Mouse (Mus musculus): ENCODE results near the gene Zfp654. TPM values are rescaled to one million over a fixed set of nuclear protein-coding genes. Genes with fewer than 3 reads are reported as not detected.
A peak's percentile ranks its signal among the peaks of the same experiment; 100 is the strongest.

The Zfp654 gene
- total and polyA plus RNA-seq, 2 experiments from 2014 or later, result 3.3 to 8.9 TPM

- H3K36me3 ChIP-seq (replicated peaks; ENCODE audit: control insufficient read depth, insufficient read depth, low read length), result no peaks in the 10 kb centered on the region
- DNase-seq (ENCODE audit: low spot score) (no peak), ATAC-seq (ENCODE audit: insufficient read depth, low read depth) (no peak)
- H3K27me3 ChIP-seq (ENCODE audit: control insufficient read depth, insufficient read depth, low read length), result no peaks in the 10 kb centered on the region
- no peaks in the 10 kb centered on the region for H3K4me1 ChIP-seq (ENCODE audit: control insufficient read depth, insufficient read depth)
- H3K9ac ChIP-seq (replicated peaks; ENCODE audit: low read depth, low read length), result no peak overlapping the region
- 88% methylated on average over 2 of the region's 2 CpGs for WGBS
- H3K27ac ChIP-seq (ENCODE audit: low read depth), result no peak overlapping the region
- H3K9me3 ChIP-seq (replicated peaks; ENCODE audit: control insufficient read depth, low read length), result no peaks in the 10 kb centered on the region
- no peak overlapping the region for H3K4me3 ChIP-seq (ENCODE audit: low read depth, low read length)
- TF ChIP-seq CTCF (IDR thresholded peaks at IDR 0.05; ENCODE audit: low read depth), result no peak
- TF ChIP-seq EP300 (IDR thresholded peaks at IDR 0.05; ENCODE audit: low read depth), result no peak
- no peak overlapping the region for H3K4me2 ChIP-seq (ENCODE audit: low read depth, low read length)
These were observed 56.6 kb downstream of the Zfp654 start for GRCm38 (mm10) chr16:64794802-64795201.

DNA sequence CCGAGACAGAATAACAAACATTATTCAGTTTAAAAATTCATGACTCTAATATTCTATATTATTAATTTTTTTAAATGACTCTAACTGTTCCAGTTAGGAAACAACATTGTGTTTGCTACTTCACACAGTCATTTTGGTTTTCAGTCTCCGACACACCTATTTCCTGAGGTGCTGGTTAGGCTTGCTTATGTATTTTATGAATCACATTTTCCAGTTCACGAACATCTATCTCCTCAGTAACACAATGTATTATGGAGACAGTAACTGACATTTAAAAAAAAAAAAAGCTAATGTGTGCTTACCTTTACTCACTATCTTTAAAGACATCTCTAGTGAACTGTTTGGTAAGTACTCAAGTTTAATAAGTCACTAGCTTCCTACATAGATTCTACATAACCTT lies 61.7 kb downstream of the Zfp654 start:
- Histone ChIP-seq H3K4me1 (ENCODE audit: control insufficient read depth, insufficient read depth) (no peaks in the 10 kb centered on the region), H3K36me3 (replicated peaks; ENCODE audit: control insufficient read depth, insufficient read depth, low read length) (peaks cover 31% of the 10 kb centered on the region), H3K9ac (replicated peaks; ENCODE audit: low read depth, low read length) (no peak overlapping the region), H3K27me3 (ENCODE audit: control insufficient read depth, insufficient read depth, low read length) (no peaks in the 10 kb centered on the region), H3K4me2 (ENCODE audit: low read depth, low read length) (no peak overlapping the region), H3K9me3 (replicated peaks; ENCODE audit: control insufficient read depth, low read length) (no peaks in the 10 kb centered on the region), H3K27ac (ENCODE audit: low read depth) (no peak overlapping the region), H3K4me3 (ENCODE audit: low read depth, low read length) (no peak overlapping the region)
- ATAC-seq (ENCODE audit: insufficient read depth, low read depth) (no peak), DNase-seq (ENCODE audit: low spot score) (no peak)
- TF ChIP-seq CTCF (IDR thresholded peaks at IDR 0.05; ENCODE audit: low read depth) (no peak), EP300 (IDR thresholded peaks at IDR 0.05; ENCODE audit: low read depth) (no peak)
- 91% methylated on average over 3 of the region's 3 CpGs for WGBS

DNA sequence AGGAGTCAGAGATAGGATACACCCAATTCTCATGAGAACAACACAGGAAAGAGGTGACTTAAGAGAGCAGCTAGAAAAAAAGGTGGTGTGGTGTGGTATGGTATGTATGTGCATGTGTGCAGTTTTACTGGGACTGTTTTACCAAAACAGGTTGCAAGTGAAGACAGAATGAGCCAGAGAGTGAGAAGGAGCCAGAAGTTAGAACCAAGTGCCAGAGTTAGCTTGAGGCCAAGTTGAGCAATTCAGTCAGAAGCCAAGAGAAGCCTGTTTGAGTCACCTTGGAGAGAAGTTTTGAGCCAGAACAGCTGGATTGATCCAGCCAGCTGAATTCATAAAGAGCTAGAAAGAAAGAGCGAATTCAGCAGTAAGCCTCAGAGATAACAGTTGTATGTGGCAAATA lies 75.9 kb downstream of the Zfp654 start:
- WGBS, result 73% methylated on average over 1 of the region's 1 CpGs
- Histone ChIP-seq H3K4me1 (ENCODE audit: control insufficient read depth, insufficient read depth) (no peaks in the 10 kb centered on the region), H3K36me3 (replicated peaks; ENCODE audit: control insufficient read depth, insufficient read depth, low read length) (no peaks in the 10 kb centered on the region), H3K27ac (ENCODE audit: low read depth) (no peak overlapping the region), H3K4me3 (ENCODE audit: low read depth, low read length) (no peak overlapping the region), H3K4me2 (ENCODE audit: low read depth, low read length) (no peak overlapping the region), H3K9ac (replicated peaks; ENCODE audit: low read depth, low read length) (no peak overlapping the region), H3K9me3 (replicated peaks; ENCODE audit: control insufficient read depth, low read length) (no peaks in the 10 kb centered on the region), H3K27me3 (ENCODE audit: control insufficient read depth, insufficient read depth, low read length) (no peaks in the 10 kb centered on the region)
- no peak for TF ChIP-seq CTCF (IDR thresholded peaks at IDR 0.05; ENCODE audit: low read depth)
- TF ChIP-seq EP300 (IDR thresholded peaks at IDR 0.05; ENCODE audit: low read depth), result no peak
- ATAC-seq (ENCODE audit: insufficient read depth, low read depth), result no peak
- DNase-seq (ENCODE audit: low spot score), result no peak

DNA sequence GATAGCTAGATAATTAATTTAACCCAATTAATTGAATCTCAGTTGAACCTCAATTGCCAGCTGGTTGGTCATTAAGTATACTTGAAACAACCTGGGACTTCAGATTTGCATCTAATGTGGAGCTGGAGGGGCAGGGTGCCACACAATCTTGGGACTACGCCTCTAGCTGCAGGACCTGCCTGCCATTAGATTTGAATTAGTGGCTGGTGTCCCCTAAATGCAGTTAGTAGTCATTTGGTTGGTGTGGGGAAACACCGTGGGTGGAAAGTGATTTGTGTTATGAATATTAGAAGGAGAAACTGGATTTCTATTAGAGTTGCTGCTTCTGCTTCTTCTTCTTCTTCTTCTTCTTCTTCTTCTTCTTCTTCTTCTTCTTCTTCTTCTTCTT lies 80.0 kb downstream of the Zfp654 start:
- TF ChIP-seq CTCF (IDR thresholded peaks at IDR 0.05; ENCODE audit: low read depth) (no peak), EP300 (IDR thresholded peaks at IDR 0.05; ENCODE audit: low read depth) (no peak)
- no peaks in the 10 kb centered on the region for H3K9me3 ChIP-seq (replicated peaks; ENCODE audit: control insufficient read depth, low read length)
- H3K36me3 ChIP-seq (replicated peaks; ENCODE audit: control insufficient read depth, insufficient read depth, low read length), result peaks cover 8% of the 10 kb centered on the region; the same call in 1 of the 2 replicates
- H3K9ac ChIP-seq (replicated peaks; ENCODE audit: low read depth, low read length), result peak overlapping the region; percentile 94; the same call in 1 of the 2 replicates
- peak overlapping the region; percentile 89 for H3K4me3 ChIP-seq (ENCODE audit: low read depth, low read length)
- H3K4me1 ChIP-seq (ENCODE audit: control insufficient read depth, insufficient read depth), result peaks cover 6% of the 10 kb centered on the region; the same call in 1 of the 2 replicates
- 88% methylated on average over 2 of the region's 2 CpGs for WGBS
- no peak for ATAC-seq (ENCODE audit: insufficient read depth, low read depth)
- no peak for DNase-seq (ENCODE audit: low spot score)
- H3K4me2 ChIP-seq (ENCODE audit: low read depth, low read length), result peak overlapping the region; percentile 67
- H3K27ac ChIP-seq (ENCODE audit: low read depth), result peak overlapping the region; percentile 92; the same call in 1 of the 2 replicates
- no peaks in the 10 kb centered on the region for H3K27me3 ChIP-seq (ENCODE audit: control insufficient read depth, insufficient read depth, low read length)

DNA sequence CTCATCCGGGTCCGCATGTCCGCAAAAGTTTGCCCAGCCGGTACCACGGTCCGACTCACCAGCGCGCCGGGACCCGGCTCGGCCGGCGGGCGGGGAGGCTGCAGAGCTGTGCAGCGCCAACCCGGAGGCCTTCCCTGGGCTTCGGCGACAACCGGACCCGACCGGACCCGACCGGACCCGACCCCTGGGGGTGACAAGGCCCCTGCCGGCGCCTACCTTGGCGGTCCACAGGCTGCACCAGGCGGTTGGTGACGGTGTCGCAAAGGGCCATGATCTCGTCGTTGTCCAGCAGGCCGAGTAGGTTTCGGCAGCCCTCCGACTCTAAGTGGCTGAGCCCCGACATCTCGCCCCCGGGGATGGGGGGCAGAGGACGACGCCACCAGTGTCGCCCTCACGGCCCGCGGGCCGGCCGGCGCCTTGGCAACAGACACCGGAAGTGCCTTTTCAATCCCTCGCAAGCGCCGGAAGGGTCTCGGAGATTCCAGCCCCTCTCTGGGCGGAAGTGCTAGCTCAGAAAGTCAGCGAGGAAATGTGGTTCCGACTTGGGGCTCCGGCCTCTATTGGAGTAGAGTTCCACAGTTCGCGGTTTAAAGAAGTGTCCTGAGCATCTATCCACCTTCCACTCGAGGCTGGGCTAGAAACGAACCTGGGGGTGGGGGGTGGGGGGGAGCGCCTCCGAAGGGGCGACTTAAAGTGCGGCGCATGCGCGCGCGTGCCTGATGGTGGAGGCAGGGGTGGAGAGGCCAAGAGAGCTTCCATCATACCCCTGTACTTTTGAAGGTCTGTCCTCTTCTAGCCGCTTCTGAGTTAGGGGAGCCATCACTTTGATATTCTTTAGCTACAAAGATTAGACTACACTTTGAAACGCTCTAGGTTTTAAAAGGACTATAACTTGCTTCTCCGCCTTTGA lies 80.7 kb downstream of the Zfp654 start, which contains the start of gene 4930453N24Rik:
4930453N24Rik (minus strand) TSS at position 641 of the 910 bp plus-strand sequence.
- Histone ChIP-seq H3K9ac (replicated peaks; ENCODE audit: low read depth, low read length) (peak within 1 kb of the TSS; percentile 94), H3K4me2 (ENCODE audit: low read depth, low read length) (peak within 1 kb of the TSS; percentile 67), H3K27ac (ENCODE audit: low read depth) (peak within 1 kb of the TSS; percentile 92), H3K4me3 (ENCODE audit: low read depth, low read length) (peak within 1 kb of the TSS; percentile 89), H3K4me1 (ENCODE audit: control insufficient read depth, insufficient read depth) (peaks cover 6% of the 10 kb centered on the region; the same call in 1 of the 2 replicates), H3K36me3 (replicated peaks; ENCODE audit: control insufficient read depth, insufficient read depth, low read length) (peaks cover 8% of the 10 kb centered on the region; the same call in 1 of the 2 replicates), H3K9me3 (replicated peaks; ENCODE audit: control insufficient read depth, low read length) (no peaks in the 10 kb centered on the region), H3K27me3 (ENCODE audit: control insufficient read depth, insufficient read depth, low read length) (no peaks in the 10 kb centered on the region)
- ATAC-seq (ENCODE audit: insufficient read depth, low read depth) (peak; percentile 95), DNase-seq (ENCODE audit: low spot score) (peak; percentile 83)
- no peak for TF ChIP-seq CTCF (IDR thresholded peaks at IDR 0.05; ENCODE audit: low read depth)
- peak; percentile 30; the same call in 1 of the 2 replicates for TF ChIP-seq EP300 (IDR thresholded peaks at IDR 0.05; ENCODE audit: low read depth)
- WGBS, result 2% methylated on average over 72 of the region's 72 CpGs
